Mouse (Mus musculus) megakaryocyte progenitor cell, adult 5-6 weeks (primary cell): ENCODE data around the gene Gm29094. TPM values are rescaled to one million over a fixed set of nuclear protein-coding genes. Genes with fewer than 3 reads are reported as not detected.
"Not testable (repeated sequence)": the region's sequence is repeated elsewhere in the genome, so short reads cannot be mapped to it uniquely, and the experiment has no call there.

Experiments used
- ATAC-seq: replicated peaks from 2 replicates; pipeline ENCODE4 v1.8.0; 2016; ENCODE audit warnings: mild to moderate bottlenecking, moderate TSS enrichment, inconsistent platforms; ENCODE audit not compliant: poor library complexity
- total RNA-seq, 2 experiments: library from RNA; stranded (forward) in 1 of 2; stranded (reverse) in 1 of 2; fragments of 157-497, 149-512 nt in 1 of 2; fragments of 200-1000 nt in 1 of 2; gene quantifications; 2 replicates each; pipeline versions ENCODE4 v1.2.3 to v1.2.4; 2015 to 2017

The Gm29094 gene
- total RNA-seq (2015), result 1.1 TPM in 1 of 2 replicates, not detected in the other
- total RNA-seq (2017), result not detected in 2 replicates

DNA sequence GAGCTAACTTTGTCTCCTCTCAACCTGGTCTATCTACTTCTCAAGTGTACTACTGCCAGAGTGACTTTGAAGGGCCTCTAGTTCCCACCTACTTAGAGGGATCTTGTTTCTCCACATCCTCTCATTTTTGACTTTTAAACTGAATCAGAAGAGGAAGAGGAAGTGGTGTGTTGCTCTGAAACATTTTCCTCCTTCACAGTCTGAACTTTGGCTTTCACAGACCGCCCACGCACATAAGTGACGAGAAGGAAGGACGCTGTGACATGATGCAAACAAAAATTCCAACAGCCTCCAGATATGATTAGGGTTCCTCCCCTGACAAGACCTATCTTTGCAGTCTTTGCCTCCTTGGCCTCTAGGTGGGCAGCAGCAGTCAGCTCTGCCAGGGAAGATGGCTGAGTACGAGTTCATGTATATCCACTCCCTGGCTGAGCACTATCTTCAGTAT lies at the start of gene Gm29094, which contains the start of gene Bcl2a1b:
Gene Gm29094 (plus strand): TSS at position 411 of the 448 bp plus-strand sequence.
Gene Bcl2a1b (plus strand): TSS at position 241 of the 448 bp plus-strand sequence.
- peak; percentile 72 for ATAC-seq

DNA sequence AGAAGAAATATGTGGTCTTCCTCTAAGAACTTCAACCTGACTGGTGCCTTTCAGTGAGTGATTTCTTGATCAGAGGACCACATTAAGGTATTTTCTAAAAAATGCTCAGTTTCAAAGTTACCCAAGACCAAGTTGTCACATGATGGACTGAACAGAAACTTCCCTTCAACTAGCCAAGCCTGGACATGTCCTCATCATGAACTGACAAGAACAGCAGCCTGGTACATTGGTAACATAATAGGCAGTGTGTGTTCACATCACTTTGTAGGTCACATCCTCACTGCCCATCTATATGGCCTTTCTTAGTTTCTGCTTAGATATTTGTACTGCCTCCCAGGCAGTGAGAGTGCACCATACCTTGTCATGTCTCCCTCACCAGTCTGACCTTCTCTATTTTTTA lies 26.6 kb upstream of the Gm29094 start:
- not testable (repeated sequence) for ATAC-seq

DNA sequence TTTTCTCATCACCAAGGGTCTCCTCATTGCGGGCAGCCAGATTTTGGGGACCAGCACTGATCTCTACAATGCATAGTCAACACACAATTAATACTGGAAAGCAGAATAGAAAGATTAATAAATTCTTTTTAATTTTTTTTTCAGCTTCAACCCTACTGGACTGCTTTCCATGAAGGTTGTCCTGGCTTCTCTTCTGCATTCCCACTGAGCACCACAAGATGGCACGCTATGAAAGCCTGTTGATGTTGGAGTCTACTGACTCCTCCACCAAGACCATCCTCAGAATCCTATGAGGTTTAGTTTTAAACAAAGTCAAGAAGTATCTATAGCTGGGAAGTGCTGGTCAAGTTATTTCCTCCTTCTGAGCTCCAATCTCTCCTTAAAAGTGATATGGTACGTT lies 20.3 kb upstream of the Gm29094 start:
- ATAC-seq, result peak; percentile 94

DNA sequence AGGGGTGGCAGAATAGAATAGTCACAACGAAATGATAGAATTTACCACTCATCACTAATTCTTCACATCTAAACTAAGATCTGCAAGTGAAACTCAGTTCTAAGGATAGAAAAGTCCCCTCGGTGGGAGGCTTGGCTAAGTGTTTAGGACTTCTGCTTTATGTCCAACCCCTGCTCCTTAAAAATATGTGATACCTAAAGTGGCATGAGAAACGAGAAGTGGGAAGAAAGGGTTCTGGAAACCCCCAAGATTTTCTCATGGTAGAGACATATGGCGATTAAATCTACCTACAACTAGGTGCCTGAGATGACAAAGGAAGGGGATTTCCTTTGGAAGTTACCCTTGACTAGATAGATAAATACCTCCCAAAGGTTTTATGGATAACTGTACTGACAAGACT lies 19.7 kb upstream of the Gm29094 start:
- not testable (repeated sequence) for ATAC-seq

DNA sequence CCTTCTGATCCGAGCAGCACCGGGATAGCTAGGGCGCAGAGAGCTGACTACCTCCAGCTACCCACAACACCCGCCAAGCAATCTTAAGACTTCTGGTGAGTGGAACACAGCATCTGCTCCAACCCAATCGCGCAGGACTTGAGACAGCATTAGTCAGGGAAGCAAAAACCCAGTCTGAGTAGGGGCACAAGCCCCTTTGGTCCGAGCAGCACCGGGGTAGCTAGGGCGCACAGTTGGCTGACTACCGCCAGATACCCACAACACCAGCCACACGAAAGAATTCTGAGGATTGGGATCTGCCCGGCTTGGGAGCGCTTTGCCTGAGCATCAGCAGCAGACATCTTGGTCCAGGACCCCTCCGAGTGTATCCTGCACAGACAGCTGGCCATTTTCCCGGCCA lies 12.2 kb upstream of the Gm29094 start:
- ATAC-seq, result not testable (repeated sequence)

DNA sequence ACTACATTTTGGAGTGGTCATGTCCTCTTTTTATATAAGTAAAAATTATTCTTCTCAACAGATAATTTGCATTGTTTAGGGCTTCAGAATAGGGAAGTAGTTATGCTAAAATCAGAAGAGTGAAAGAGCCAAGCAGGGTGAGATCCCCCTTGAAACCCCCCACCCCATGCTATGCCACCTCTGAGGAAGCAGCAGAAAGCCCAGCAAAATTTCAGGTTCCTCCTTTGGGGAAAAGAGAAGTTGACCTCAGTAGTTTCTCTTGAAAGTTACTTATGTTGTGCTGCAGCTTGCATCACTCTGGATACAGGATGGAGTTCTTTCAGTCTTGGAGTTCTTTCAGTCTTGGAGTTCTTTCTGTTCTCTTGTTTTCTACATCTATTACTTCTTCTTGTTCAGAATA lies 3.7 kb upstream of the Gm29094 start:
- ATAC-seq, result peak; percentile 74

DNA sequence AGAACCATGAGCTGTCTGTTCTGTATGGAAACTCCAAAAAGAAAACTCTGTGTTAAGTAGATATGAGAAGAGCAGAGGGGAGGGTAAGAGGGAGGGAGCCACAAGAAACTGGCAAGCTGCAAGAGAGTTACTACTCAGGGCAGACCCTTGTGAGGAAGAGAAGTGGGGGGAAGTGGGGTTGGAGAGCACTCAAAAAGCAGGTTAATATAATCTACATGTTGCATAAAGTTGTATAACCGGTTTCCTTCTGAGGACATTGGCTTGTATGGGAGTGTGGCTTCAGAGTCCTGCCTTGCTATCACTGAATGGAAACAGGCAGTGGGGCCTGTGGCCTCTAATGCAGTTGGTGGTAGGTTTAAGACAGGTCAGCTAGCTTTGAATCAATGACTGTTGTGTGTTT lies 1.7 kb upstream of the Gm29094 start:
- peak; percentile 19 for ATAC-seq

DNA sequence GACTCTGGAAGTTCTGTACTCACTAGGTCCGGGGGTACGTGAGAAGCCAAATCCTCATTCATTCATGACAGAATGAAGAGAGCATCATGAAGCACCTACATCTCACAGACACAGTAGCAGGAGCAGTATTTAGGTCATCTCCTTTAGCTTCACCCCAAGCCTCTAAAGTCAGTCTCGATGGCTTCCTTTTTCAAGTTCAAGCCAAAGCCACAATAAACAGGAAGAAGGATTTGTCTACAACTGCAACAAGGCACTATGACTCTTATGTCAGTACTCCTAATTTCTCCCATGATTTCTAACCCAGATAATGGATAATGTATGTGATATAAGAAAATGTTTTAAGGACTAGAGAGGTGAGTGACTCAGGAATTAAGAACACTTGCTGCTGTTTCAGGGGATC lies 830 bp upstream of the Gm29094 start:
- peak; percentile 33 for ATAC-seq

DNA sequence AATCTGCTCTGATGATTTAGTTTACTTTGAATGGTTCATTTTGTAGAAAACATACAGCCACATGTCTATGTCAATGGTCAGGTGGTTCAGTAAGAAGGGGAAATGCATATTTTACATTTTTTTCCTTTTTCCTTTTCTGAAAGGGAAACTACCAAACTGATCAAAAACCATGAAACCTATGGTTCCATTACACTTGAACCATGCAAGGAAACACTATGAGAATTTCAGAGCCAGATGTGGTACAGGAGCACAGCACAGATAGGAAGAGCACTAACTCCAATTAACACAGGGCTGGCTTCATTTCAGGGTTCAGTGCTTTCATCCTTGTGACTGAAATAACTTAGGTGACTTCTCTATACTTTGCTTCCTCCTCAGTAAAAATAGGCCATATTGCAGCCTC lies 3.1 kb downstream of the Gm29094 start:
- ATAC-seq, result not testable (repeated sequence)

DNA sequence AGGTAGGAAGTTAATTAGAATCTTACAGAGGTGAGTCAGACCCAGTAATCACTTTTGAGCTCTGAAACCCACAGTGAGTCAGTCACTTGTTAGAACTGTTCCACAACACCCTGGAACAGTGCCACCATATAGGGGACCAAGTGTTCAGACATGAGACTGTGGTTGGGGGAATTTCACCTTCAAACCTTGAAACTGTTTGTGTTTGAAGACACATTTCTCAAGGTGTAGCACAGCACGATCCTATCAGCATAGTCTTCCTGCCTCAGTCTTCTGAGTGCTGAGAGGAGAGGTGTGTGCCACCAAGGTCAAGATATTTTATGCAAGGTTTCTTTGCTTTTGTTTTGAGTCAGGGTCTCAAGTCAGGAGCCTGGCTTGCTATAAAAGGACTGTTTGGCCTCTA lies 9.8 kb downstream of the Gm29094 start:
- ATAC-seq, result not testable (repeated sequence)

DNA sequence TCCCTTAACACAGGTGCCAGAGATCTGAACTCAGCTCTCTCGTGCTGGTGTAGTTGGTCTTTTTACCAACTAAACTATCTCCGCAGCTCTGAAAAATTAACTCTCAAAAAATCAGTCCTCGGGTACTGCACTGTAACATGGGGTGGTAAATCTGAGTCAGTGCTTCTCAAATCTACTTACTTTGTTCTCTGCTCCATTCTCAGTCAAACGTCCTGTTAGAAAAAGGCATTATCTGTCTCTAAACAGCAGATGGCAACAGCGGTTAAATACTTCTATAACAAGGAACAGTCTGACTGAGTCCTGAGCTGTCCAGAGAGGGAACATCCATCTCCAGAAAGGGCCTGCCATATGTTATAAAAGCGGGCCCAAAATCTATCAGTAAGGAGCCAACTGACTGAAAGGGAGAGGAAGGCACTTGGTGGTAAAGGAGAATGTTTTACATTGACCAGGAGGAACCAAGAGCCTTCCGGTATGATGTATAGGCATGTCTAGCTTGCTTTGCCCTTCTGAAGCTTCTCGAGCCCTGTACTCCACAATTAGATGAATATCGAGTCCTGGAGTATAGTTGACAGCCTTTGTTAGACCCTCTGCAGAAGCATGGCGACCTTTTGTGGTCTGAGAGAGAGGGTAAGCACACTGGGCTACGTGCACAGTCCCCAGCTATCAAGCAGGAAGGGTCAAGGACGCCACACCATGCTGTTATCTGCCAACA lies 11.3 kb downstream of the Gm29094 start, which contains the start of gene Mthfs:
Gene Mthfs (plus strand): TSS at position 324 of the 712 bp plus-strand sequence.
- ATAC-seq, result peak; percentile 61

DNA sequence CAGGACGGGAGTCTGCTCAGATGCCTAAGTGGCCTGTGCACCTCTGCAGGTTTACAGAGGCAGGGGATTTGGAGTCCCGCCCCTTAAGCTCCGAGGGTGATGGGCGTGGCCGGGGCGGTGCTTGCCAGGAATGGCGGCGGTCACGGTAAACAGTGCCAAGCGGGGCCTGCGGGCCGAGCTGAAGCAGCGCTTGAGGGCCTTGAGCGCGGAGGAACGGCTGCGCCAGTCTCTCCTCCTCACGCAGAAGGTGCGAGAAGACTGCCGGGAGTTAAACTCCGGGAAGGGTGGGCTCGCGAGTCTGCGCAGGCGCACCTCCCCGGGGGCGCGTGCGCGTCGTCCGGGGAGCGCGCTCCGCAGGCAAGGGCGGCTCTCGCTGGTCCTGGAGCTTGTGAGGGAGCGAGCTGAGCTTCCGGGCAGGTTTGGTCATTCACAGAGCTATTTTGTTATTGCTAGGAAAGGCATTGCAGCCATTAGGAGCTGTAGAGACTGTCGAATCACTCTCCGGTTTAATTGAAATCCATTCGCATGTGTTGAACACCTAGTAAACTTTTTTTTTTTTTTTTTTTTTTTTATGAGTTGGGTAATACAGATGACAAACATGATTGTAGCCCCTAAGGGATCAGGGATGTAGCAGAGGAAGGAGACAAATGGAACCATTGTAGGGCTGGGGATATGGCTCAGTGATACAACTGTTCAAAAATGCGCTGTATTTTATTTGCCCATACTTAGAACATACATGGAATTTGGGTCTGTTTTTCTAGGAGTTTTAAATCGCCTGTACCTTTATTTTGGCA lies 12.1 kb downstream of the Gm29094 start:
- ATAC-seq, result peak; percentile 86

DNA sequence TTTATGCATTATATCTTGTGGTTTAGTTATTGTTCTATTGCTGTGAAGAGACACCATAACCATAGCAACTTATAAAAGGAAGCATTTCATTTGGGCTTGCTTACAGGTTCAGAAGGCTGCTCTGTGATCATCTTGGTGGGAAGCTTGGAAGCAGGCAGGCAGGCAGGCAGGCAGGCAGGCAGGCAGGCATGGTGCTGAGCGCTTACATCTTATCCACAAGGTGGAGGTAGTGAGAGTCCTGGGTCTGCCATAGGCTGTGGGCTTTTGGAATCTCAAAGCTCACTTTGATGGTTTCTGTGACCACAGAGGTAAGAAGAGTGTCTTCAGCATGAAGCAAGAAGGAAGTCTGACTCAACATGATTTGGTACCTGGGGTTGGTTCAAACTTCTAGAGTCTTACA lies 13.2 kb downstream of the Gm29094 start:
- peak; percentile 57 for ATAC-seq

DNA sequence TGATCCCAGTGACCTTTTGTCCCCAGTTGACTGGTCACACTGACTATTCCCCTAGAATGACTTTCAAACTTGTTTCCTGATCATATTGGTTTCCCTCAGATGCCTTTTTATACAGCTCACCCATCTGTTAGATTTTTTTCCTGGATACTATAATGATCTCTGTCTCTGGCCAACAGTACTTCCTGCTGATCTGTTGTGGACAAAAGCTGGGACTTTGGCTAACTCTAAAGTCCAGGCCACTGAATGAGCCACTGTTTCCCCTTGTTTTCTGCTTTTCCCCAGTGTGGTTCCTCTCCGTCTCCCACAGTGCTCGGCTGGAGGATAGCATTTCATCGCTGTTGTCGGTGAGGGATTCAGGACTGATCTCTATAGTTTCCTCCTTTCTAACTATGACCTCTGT lies 19.0 kb downstream of the Gm29094 start:
- ATAC-seq, result not testable (repeated sequence)

DNA sequence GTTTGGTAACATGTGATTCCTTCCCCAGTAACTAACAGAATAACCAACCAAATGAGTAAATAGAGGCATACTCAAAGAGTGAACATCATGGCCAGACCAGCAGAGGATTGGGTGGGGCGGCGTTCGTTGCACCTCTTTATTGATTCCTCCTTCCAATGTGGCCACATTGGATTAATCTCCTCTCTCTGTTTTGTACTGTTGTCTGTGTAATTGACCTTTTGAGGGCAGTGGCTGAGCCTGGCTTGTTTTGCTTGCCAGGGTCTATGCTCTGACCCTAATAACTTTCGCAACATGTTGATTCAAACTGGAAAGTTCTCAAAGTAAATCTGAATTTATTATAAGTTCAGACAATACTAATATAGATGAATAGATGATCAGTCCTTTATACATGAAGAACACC lies 20.5 kb downstream of the Gm29094 start:
- not testable (repeated sequence) for ATAC-seq

DNA sequence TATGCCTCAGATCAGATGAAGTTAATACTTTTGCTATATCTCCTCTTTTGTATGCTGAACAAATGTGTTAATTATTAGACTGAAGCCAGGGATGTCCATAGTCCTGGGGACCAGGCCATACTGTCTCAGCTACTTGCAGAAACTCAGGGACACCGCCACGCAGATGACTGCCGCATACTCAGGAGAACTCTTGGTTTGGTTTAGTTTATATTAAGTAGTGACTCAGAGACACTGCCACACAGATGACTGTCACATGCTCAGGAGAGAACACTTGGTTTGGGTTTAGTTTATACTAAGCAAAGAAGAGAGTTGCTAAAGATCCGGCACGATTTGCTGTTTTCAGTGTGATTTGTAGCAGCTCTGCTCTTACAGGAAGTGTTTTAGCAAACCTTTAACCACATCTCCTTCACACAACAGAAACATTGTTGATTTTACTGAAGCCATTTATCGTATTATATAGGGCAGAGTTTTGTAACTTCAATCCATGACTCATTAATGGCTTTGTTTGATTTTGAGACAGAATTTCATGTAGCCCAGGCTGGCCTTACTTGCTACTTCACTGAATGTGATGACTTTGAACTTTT lies 21.6 kb downstream of the Gm29094 start:
- ATAC-seq, result peak; percentile 61

DNA sequence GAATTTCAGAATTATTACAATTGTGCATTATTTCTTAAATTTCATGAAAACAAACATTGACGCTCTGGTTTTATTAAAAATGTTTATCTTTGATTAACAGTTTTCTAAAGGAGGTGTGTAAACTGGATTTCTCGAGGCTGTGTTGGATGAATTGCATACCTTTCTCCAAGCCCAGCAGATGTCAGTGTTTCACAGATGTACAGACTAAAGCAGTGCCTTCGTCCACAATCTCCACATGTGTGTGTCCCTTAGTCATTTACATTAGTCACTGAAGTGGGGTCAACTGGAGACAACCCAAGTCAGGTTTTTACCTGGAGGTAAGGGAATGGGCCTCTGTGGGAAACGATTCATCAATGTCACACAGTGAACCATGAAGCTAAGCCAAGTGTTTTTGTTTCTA lies 26.9 kb downstream of the Gm29094 start:
- ATAC-seq, result peak; percentile 54; the same call in 1 of the 2 replicates

DNA sequence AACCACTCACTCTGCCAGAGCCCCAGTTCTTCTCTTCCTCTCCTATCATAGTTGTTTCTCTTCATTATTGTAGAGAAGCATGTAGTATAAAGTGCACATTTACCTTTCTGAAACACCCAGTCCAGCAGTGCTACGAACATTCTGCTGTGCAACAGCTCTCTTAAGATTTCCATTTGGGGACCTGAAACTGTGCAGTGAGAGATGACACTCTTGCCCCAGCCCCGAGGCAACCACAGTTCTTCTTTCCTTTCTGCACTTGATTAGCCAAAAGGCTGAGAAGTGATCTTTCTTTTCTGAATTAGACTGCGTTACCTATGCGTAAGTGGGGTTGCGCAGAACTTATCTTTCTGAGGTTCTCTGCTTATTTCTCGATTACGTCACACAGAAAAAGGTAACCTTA lies 28.9 kb downstream of the Gm29094 start:
- ATAC-seq, result peak; percentile 56

DNA sequence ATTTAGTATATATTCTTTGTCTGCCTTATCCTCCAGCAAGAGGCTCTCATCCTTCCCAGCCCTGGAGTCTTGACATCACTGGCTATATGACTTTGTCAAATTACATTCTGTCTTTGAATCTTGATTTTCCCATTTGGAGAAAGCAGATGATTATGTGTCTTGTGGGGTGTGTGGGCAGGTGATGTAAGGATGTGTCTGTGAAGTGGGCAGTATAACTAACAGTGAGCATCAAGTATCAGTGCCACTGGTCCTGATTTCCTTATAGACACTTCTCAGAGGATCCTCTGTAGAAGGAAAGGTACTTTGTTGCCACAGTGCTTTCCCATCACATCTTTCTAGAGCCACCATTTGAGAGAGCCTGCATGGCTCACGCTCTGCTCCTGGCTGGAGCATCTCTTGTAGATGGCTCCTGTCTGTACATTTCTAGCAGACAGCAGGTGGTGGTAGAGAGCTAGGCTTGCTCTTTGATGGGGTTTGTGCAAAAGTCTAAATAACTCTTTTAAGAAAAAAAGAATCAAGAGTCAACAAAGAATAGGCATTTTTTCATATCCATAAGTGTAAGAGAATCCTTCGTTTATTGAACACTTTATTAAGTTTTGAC lies 31.8 kb downstream of the Gm29094 start:
- ATAC-seq, result peak; percentile 73

DNA sequence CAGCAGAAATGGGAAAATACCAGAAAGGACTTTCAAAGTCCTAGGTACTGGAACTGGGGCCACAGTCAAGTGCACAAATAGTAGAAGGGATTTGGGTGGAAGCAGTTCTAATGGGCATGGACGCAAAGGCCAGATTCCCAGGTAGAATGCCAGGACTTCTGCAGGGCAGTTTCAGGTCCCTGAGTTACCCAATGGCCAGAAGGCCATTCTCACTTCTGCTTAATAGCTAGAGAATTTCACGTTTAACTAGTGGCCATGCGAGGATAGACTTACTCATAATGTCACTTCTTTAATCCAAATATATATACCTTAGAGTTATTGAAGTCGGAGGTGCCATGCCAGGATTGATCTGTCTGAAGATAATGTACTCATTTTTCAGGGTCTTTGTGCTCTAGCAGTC lies 38.0 kb downstream of the Gm29094 start:
- peak; percentile 58 for ATAC-seq

DNA sequence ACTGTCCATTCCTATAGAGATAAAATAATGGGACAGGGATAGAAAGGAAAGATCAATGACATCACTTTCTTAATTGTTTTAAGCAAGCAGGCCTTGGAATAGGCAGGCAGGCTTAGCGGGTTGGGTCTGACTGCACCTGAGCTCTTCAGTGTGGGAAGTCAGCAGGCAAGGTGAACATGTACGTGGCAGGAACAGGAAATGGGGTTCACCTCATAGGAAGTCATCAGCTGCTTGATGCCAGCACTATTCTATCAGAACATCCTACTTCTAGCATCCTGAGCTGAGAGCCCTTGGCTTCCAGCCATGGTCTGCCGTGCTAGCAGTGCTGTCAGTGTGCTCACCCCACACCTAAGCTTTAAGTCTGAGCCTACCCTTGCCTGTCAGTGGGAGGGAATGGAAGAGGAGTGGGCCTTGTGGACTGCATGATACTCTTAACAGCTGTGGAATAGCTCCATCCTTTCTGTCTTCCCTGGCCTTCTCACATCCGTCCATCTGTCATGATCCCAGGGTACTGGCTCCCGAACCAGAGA lies 39.9 kb downstream of the Gm29094 start:
- ATAC-seq, result not testable (repeated sequence)
